Mouse (Mus musculus) intestine, embryonic 15.5 days (tissue): ENCODE results near the gene Ttyh2. TPM values are rescaled to one million over a fixed set of nuclear protein-coding genes. Genes with fewer than 3 reads are reported as not detected.

ENCODE experiments used
- ATAC-seq: fragments of 200-750 bp; cut with Nextera tagmentation; 2 replicates; pipeline ENCODE4 v1.8.0; 2017; ENCODE audit warnings: moderate TSS enrichment, moderate library complexity
- H3K27ac ChIP-seq: fragments of 300-500 bp; sonication (generic); 2 replicates; pipeline ENCODE4 v1.5.1; 2015; ENCODE audit warnings: mild to moderate bottlenecking, inconsistent platforms
- H3K27me3 ChIP-seq: fragments of 300-500 bp; sonication (generic); replicated peaks from 2 replicates; pipeline ENCODE4 v1.6.1; 2015; ENCODE audit warnings: inconsistent platforms
- H3K36me3 ChIP-seq: fragments of 300-500 bp; sonication (generic); 2 replicates; pipeline ENCODE4 v1.6.1; 2015; ENCODE audit warnings: inconsistent platforms
- H3K4me1 ChIP-seq: fragments of 300-500 bp; sonication (generic); replicated peaks from 2 replicates; pipeline ENCODE4 v1.6.1; 2015; ENCODE audit warnings: inconsistent platforms
- H3K4me2 ChIP-seq: fragments of 300-500 bp; sonication (generic); replicated peaks from 2 replicates; pipeline ENCODE4 v1.6.1; 2015; ENCODE audit warnings: mild to moderate bottlenecking, inconsistent platforms
- H3K4me3 ChIP-seq: fragments of 300-500 bp; sonication (generic); replicated peaks from 2 replicates; pipeline ENCODE4 v1.5.1; 2015; ENCODE audit warnings: inconsistent platforms
- H3K9ac ChIP-seq: fragments of 300-500 bp; sonication (generic); 2 replicates; pipeline ENCODE4 v1.6.1; 2015; ENCODE audit warnings: inconsistent platforms
- H3K9me3 ChIP-seq: fragments of 300-500 bp; sonication (generic); 2 replicates; pipeline ENCODE4 v1.6.1; 2016; ENCODE audit warnings: inconsistent platforms
- WGBS: fragments of 180-500 bp; shearing (Covaris S2); methylation state at CpG from one replicate; pipeline ENCODE4 v1.1.7; 2015; 5-methylcytosine and 5-hydroxymethylcytosine counted together
- polyA plus RNA-seq: library from polyadenylated mRNA; unstranded; fragments of >200 nt; fragmentation: Nextera tagmentation; extraction: Ambion mirVana; gene quantifications from 2 replicates; pipeline ENCODE4 v1.2.1, GENCODE M21; 2015

The Ttyh2 gene
- polyA plus RNA-seq, 1 experiment from 2014 or later, result 28.5 TPM

DNA sequence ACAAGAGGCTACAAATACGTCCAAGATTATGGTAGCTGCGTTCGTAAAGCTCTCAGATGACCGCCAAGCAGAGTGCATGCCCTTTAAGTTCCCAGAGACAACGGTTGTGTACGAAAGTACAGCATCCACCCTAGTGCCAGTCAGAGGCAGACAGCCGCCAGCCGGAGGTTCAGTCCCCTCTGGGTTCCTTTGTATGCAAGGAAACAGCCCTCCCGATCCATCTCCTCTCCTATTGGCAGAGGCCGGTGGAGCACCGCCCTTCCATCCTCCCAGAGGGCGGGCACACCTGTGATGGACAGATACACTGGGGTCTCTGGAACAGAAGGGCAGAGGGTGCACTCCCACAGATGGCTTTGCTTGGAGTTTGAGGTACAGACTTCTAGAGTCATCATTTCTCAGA lies 33.0 kb upstream of the Ttyh2 start:
- no peak overlapping the region for H3K4me2 ChIP-seq
- H3K27me3 ChIP-seq, result peaks cover 7% of the 10 kb centered on the region
- H3K4me1 ChIP-seq, result peaks cover 2% of the 10 kb centered on the region; the same call in 1 of the 2 replicates
- H3K4me3 ChIP-seq, result no peak overlapping the region
- whole genome bisulfite sequencing, result 58% methylated on average over 12 of the region's 12 CpGs
- no peaks in the 10 kb centered on the region for H3K36me3 ChIP-seq
- H3K27ac ChIP-seq, result no peak overlapping the region
- ATAC-seq, result no peak
- H3K9ac ChIP-seq, result no peak overlapping the region
- H3K9me3 ChIP-seq, result no peaks in the 10 kb centered on the region

GRCm38 (mm10) chr11:114642926-114643325 lies 32.3 kb upstream of the Ttyh2 start:
- Histone ChIP-seq H3K4me3 (no peak overlapping the region), H3K36me3 (no peaks in the 10 kb centered on the region), H3K27ac (no peak overlapping the region), H3K4me2 (no peak overlapping the region), H3K4me1 (peaks cover 2% of the 10 kb centered on the region; the same call in 1 of the 2 replicates), H3K9ac (no peak overlapping the region), H3K9me3 (no peaks in the 10 kb centered on the region), H3K27me3 (peaks cover under 1% of the 10 kb centered on the region)
- 65% methylated on average over 11 of the region's 11 CpGs for WGBS
- ATAC-seq, result no peak

- no peak for ATAC-seq
- H3K9me3 ChIP-seq, result no peaks in the 10 kb centered on the region
- H3K27ac ChIP-seq, result no peak overlapping the region
- peaks cover 2% of the 10 kb centered on the region; the same call in 1 of the 2 replicates for H3K4me1 ChIP-seq
- 50% methylated on average over 2 of the region's 2 CpGs for WGBS
- H3K27me3 ChIP-seq, result no peaks in the 10 kb centered on the region; the same call in 1 of the 2 replicates
- no peak overlapping the region for H3K4me2 ChIP-seq
- no peak overlapping the region for H3K9ac ChIP-seq
- no peaks in the 10 kb centered on the region for H3K36me3 ChIP-seq
- H3K4me3 ChIP-seq, result no peak overlapping the region
Measured at GRCm38 (mm10) chr11:114644122-114644521, 31.1 kb upstream of the Ttyh2 start.

DNA sequence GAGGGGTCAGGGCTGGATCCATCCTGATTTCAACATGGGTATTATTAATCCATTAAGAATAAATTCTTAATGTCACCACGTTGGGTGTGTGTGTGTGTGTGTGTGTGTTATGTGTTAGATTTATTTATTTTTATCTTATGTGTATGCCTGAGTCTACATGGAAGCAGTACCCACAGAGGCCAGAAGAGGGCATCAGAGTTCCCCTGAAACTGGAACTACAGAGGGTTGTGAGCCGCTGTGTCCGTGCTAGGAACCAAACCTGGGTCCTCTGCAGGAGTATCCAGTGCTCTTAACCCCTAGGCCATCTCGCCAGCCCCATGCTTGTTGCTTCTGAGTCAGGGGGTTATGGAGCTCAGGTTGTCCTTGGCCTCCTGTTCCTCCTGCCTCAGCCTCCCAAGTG lies 25.7 kb upstream of the Ttyh2 start:
- H3K4me3 ChIP-seq, result no peak overlapping the region
- 69% methylated on average over 4 of the region's 4 CpGs for WGBS
- no peak overlapping the region for H3K27ac ChIP-seq
- no peak overlapping the region for H3K4me2 ChIP-seq
- no peak overlapping the region for H3K9ac ChIP-seq
- ATAC-seq, result no peak
- H3K36me3 ChIP-seq, result no peaks in the 10 kb centered on the region
- no peaks in the 10 kb centered on the region for H3K9me3 ChIP-seq
- no peaks in the 10 kb centered on the region; the same call in 1 of the 2 replicates for H3K27me3 ChIP-seq
- H3K4me1 ChIP-seq, result no peaks in the 10 kb centered on the region

- no peaks in the 10 kb centered on the region for H3K4me1 ChIP-seq
- no peaks in the 10 kb centered on the region for H3K36me3 ChIP-seq
- H3K9me3 ChIP-seq, result no peaks in the 10 kb centered on the region
- H3K27me3 ChIP-seq, result peaks cover 6% of the 10 kb centered on the region; the same call in 1 of the 2 replicates
- H3K4me3 ChIP-seq, result no peak overlapping the region
- no peak for ATAC-seq
- no peak overlapping the region for H3K9ac ChIP-seq
- 6% methylated on average over 16 of the region's 16 CpGs for WGBS
- H3K4me2 ChIP-seq, result no peak overlapping the region
- H3K27ac ChIP-seq, result no peak overlapping the region
Measured at GRCm38 (mm10) chr11:114652531-114652930, 22.7 kb upstream of the Ttyh2 start.

- ATAC-seq, result no peak
- WGBS, result 85% methylated on average over 6 of the region's 6 CpGs
Measured at GRCm38 (mm10) chr11:114653664-114654063, 21.6 kb upstream of the Ttyh2 start.

DNA sequence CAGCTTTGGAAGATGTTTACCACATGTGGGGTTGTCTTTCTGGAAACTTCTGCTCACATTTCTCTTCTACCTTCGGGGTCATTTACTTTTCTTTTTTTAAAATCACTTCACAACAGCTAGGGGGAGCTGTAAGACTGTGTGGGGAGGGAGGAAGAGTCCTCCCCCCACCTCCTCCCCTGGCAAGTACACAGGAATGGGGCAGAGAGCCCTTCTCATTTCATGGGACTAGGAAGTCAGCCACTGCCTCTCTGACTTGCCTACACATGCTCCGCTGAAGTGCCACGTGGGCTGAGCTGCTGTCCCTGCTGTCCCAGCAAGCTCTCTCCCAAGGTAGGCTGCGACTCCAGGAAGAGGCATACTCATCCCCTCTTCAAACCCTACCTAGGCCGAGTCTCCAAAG lies 20.7 kb upstream of the Ttyh2 start:
- peaks cover 6% of the 10 kb centered on the region; the same call in 1 of the 2 replicates for H3K27me3 ChIP-seq
- H3K4me3 ChIP-seq, result no peak overlapping the region
- no peak overlapping the region for H3K27ac ChIP-seq
- no peak overlapping the region for H3K4me2 ChIP-seq
- H3K4me1 ChIP-seq, result no peaks in the 10 kb centered on the region
- H3K36me3 ChIP-seq, result no peaks in the 10 kb centered on the region
- ATAC-seq, result no peak
- no peak overlapping the region for H3K9ac ChIP-seq
- H3K9me3 ChIP-seq, result no peaks in the 10 kb centered on the region
- 48% methylated on average over 5 of the region's 5 CpGs for WGBS

More at GRCm38 (mm10) chr11:114653664-114654063, 21.6 kb upstream of the Ttyh2 start:
- H3K9ac ChIP-seq, result no peak overlapping the region
- H3K36me3 ChIP-seq, result no peaks in the 10 kb centered on the region
- no peaks in the 10 kb centered on the region for H3K4me1 ChIP-seq
- no peak overlapping the region for H3K4me3 ChIP-seq
- peaks cover 6% of the 10 kb centered on the region; the same call in 1 of the 2 replicates for H3K27me3 ChIP-seq
- no peak overlapping the region for H3K27ac ChIP-seq
- no peaks in the 10 kb centered on the region for H3K9me3 ChIP-seq
- no peak overlapping the region for H3K4me2 ChIP-seq

- Histone ChIP-seq H3K9me3 (no peaks in the 10 kb centered on the region), H3K9ac (no peak overlapping the region), H3K27ac (no peak overlapping the region), H3K36me3 (no peaks in the 10 kb centered on the region), H3K4me3 (no peak overlapping the region), H3K4me1 (no peaks in the 10 kb centered on the region), H3K4me2 (no peak overlapping the region), H3K27me3 (peaks cover 6% of the 10 kb centered on the region; the same call in 1 of the 2 replicates)
- WGBS, result 80% methylated on average over 7 of the region's 7 CpGs
- no peak for ATAC-seq
Measured at GRCm38 (mm10) chr11:114655350-114656008, 19.8 kb upstream of the Ttyh2 start.

DNA sequence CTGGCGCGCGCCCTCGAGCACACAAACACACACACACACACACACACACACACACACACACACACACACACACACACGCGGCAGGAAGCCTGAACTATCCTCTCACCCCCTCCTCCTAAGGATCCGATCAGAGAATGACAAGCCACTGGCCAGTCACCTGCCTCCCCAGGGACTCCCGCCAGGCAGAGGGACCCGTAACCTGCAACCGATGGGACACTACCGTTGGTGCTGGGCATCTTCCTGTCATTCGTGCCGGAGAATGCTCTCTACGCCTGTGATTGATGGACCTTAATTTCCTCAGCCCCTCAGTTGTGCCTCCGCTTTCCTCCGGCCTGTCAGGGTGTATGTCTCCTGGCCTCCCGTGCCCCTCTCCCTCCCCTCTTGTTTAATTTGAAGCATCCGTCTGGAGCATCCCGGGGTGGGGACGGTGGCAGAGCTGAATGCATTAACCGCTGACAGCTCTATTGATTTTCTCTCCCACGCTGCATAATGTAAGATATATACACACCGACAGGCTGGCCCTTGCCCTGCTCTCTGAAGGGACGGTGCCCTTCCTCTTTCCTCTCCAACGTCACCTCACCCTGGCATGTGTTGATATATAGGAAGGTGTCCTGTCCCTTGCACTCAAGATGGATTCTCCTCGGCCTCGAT lies 18.1 kb upstream of the Ttyh2 start:
- Histone ChIP-seq H3K27me3 (peaks cover 6% of the 10 kb centered on the region; the same call in 1 of the 2 replicates), H3K4me2 (no peak overlapping the region), H3K4me3 (no peak overlapping the region), H3K36me3 (no peaks in the 10 kb centered on the region), H3K9ac (no peak overlapping the region), H3K9me3 (no peaks in the 10 kb centered on the region), H3K4me1 (no peaks in the 10 kb centered on the region), H3K27ac (no peak overlapping the region)
- WGBS, result 27% methylated on average over 23 of the region's 27 CpGs
- no peak for ATAC-seq

GRCm38 (mm10) chr11:114657737-114658136 lies 17.5 kb upstream of the Ttyh2 start:
- no peaks in the 10 kb centered on the region for H3K36me3 ChIP-seq
- 20% methylated on average over 7 of the region's 7 CpGs for WGBS
- H3K27me3 ChIP-seq, result peaks cover 6% of the 10 kb centered on the region; the same call in 1 of the 2 replicates
- H3K4me2 ChIP-seq, result no peak overlapping the region
- H3K4me3 ChIP-seq, result no peak overlapping the region
- H3K9me3 ChIP-seq, result no peaks in the 10 kb centered on the region
- no peak for ATAC-seq
- no peaks in the 10 kb centered on the region for H3K4me1 ChIP-seq
- no peak overlapping the region for H3K27ac ChIP-seq
- no peak overlapping the region for H3K9ac ChIP-seq

GRCm38 (mm10) chr11:114662161-114662560 lies 13.1 kb upstream of the Ttyh2 start:
- H3K27me3 ChIP-seq, result 0 out of 2 replicates have a peak, but pooled peaks cover 3% of the 10 kb centered on the region
- H3K36me3 ChIP-seq, result no peaks in the 10 kb centered on the region
- no peak overlapping the region for H3K27ac ChIP-seq
- H3K4me3 ChIP-seq, result no peak overlapping the region
- H3K4me1 ChIP-seq, result no peaks in the 10 kb centered on the region
- no peak for ATAC-seq
- WGBS, result 85% methylated on average over 14 of the region's 14 CpGs
- no peaks in the 10 kb centered on the region for H3K9me3 ChIP-seq
- no peak overlapping the region for H3K9ac ChIP-seq
- no peak overlapping the region for H3K4me2 ChIP-seq

DNA sequence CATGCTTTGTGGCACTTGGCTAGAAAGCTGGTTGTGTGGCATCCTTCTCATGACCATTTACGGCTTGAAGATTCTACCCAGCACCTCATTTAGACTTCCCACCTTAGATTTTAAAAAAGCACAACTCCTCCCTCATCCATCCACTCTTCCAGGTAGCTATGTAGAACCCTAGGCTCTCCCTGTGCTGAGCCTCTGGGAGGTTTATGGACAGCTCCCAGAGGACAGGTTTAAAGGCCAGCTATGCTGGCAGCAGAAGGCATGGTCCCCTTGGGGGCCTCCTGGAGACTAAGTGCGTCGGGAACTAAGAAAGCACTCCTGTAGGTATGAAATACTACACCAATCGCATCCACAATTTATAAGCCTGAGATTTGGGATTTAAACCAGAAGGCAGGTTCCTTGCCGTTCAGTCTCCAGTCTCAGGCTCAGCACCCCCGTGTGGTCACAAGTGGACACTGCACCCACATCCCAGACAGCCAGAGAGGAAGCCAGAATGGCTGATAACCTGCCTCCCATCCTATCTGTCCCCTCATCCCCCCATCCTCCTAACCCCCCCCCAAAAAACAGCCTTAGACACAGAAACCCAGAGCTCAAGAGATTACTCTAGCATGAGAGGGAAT lies 12.4 kb upstream of the Ttyh2 start:
- Histone ChIP-seq H3K4me2 (no peak overlapping the region), H3K27ac (no peak overlapping the region), H3K36me3 (no peaks in the 10 kb centered on the region), H3K27me3 (0 out of 2 replicates have a peak, but pooled peaks cover 3% of the 10 kb centered on the region), H3K9me3 (no peaks in the 10 kb centered on the region), H3K4me1 (no peaks in the 10 kb centered on the region), H3K9ac (no peak overlapping the region), H3K4me3 (no peak overlapping the region)
- 32% methylated on average over 6 of the region's 6 CpGs for WGBS
- ATAC-seq, result no peak
